Mouse (Mus musculus): ENCODE results near the gene Adamts17. TPM values are rescaled to one million over a fixed set of nuclear protein-coding genes. Genes with fewer than 3 reads are reported as not detected.

The Adamts17 gene
- total RNA-seq, 2 experiments from 2014 or later = 10.0 to 10.9 TPM

DNA sequence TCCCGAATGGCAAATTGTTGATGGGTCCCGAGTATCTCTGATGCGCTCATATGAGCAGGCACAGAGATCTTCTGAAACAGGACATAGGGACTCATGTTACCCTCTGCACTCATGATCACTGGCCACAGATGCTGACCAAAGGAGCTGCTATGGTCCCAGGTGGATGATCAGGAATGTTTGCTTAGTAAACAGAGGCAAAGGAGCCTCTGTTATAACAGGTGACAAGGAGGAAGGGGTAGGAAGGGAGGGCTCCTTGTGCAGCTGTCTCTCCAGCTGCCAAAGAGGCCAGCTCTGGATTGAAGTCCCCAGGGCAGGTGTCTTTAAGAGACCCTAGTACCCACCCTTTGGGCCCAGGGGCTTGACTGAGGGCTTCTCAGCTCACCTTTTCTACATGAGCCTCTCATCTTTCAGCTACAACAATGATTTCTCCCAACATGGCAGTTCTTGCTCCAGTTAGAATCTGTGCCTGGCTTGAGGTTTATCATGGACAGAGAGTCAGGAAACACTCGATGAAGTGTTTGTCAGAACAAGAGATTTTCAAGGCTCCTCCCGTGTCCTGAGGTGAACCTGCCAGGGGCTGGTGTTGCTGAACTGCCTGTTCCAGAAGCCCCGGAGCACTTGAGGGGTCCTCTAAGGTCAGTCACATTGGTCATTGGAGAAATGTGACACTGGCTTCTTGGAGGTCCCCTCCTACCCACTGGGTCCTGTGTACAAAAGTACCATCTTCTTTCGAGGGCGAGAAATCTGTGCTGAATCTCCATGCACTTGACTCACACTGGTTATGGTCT, 120.9 kb downstream of the Adamts17 start:
- intact Hi-C loops (cut with DNase I) = no loop called here
- no peak for DNase-seq (ENCODE audit: low spot score in 2 of 2)

DNA sequence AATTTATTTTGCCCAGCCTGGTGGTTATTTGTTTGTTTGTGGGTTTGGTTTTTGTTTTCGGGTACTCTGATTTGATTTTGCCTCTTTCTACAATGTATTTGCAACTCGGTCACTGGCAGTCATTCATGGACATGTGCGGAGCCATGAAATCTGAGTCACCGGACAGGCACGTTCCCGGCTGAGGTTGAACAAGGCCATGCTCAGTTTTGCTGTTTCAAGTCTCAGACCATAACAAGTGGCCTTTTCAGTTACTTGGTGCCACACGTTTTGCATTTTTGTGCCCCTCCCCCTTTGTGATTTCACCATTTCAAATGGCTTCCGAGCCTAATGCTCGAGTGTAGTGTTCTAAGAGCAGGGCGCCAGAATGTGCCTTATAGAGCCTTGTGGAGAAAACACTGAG, 123.2 kb downstream of the Adamts17 start:
- DNase-seq (ENCODE audit: low spot score in 2 of 2) = peak in 1 of 2 experiments; percentile 13
- intact Hi-C loops (cut with DNase I) = no loop called here

DNA sequence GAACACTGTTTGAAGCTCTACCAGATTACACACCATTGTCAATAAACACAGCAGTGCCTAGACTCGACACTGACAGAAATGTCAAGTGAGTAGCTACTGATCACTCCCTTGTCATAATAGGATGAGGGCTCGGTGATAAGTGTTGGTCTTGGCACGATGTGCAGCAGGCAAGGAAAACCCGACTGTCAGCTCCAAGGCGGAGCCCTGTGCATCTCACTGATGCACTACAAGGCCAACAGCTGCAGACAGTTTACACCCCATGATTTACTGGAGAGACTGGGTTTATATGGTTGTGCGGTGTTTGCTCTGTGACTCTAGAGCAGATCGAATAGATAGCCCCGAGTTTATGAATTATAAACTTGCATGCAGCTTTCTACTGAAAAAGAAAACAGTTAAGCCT, 124.0 kb downstream of the Adamts17 start:
- intact Hi-C loops (cut with DNase I) = no loop called here
- no peak for DNase-seq (ENCODE audit: low spot score in 2 of 2)

DNA sequence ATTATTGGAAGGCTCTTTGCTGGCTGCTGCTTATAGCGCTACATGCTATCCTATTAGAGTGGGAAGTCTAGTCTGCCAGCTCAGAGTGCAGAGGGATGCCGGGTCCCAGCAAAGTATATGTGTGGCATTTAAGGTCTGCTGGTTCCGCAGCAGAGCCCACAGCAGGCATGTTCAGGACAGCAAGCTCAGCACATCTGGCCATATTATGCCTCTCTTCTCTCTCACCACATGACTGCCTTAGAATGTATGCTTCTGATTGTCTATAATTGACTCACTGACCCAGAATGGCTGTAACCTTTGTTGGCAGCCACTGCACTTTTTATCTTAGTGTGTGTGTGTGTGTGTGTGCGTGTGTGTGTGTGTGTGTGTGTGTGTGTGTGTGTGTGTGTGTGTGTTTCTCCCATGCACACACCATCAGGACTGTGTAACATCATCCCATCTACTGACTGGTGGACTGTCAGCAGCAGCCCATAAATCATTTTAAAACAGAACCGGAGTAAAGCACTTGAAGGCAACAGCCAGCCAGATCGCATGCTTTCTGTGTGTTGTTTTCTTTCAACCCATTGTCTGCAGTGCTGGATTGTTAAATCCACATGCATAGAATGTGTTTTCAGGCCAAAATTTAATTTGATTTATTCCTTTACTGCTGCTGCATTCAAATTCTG, 127.1 kb downstream of the Adamts17 start:
- DNase-seq (ENCODE audit: low spot score in 2 of 2) = no peak
- intact Hi-C loops (cut with DNase I) = no loop called here

DNA sequence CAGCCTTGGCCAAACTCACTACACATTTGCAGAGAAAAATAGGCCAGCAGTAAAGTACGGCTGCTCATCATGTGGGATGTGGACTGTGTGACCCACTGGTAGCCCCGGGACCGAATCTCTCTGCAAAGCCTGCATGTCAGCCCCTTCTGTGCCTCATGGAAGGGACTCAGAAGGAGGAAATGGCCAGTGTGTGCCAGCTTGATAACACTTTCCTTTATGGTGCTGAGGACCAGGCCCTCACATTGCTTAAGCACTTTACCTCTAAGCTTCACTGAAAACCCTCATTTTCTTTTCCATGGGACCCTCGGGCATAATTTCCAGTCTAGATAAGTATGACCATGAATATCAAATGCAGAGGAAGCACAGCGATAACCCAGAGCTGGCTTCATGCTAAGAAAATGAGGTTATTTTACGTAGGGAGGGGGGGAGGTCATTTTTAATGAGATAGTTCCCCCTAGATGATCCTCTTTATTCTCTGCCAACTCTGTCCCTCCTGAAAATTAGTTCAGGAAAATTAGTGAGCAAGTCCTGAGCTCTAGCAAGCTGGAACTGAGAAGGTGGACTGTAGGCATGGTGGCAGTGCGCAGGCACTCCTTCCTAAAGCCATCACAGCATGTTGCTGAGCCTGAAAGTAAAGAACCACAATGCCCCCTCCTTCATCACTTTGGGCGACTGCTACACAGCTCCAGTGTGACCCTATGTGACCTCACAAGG, 127.8 kb downstream of the Adamts17 start:
- intact Hi-C loops (cut with DNase I) = no loop called here
- no peak for DNase-seq (ENCODE audit: low spot score in 2 of 2)

DNA sequence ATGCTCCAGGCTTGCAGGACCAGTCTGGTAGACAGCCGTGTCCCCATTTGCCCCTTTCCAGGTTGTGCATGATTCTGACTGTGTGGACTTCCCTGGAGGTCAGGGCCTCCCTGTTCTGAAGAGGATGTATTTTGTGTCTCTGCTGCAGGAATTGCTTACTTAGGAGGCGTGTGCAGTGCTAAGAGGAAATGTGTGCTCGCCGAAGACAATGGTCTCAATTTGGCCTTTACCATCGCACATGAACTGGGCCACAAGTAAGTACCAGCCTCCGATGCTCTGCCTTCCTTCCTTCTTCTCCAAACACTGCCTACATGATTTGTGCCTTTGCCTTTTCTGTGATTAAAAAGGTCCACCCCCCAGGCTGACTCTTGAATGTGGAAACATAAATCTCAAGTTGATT, 129.1 kb downstream of the Adamts17 start:
- DNase-seq (ENCODE audit: low spot score in 2 of 2) = no peak
- intact Hi-C loops (cut with DNase I) = no loop called here

- no peak for DNase-seq (ENCODE audit: low spot score in 2 of 2)
- intact Hi-C loops (cut with DNase I) = no loop called here
These were observed 129.7 kb downstream of the Adamts17 start for GRCm38 (mm10) chr7:66969199-66969598.

DNA sequence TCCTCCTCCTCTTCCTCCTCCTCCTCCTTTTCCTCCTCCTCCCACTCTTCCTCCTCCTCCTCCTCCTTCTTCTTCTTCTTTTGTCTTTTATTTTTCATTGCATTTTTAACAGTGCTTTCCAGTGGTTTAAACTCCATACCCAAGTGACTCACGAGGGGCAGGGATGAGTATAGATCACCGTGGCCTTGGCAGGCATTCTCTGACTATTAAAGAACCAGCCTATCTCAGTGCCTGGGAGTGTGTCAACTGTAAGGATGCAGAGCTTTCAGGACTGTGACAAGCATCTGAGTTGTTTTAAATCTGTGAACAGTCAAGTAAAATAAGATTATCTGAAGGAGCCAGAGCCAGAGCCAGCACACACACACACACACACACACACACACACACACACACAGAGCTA, 130.7 kb downstream of the Adamts17 start:
- intact Hi-C loops (cut with DNase I) = no loop called here

DNA sequence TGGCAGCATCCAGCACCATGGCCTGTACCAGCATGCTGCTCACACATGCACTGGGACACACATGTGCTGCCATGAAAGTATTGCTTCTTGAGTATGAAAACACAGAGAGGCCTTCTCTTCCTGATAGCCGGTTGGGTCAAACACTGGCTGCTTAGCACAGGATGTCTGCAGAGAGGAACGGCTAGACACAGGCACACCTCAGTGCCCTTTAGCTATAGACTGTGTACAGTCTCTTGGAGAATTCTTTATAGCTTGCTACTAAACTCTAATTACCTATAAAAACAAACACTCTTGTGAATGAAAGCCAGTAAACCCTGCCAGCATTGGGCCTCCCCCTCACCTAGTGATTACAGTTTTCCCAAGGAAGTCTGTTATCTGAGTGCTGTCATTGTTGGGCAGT, 131.4 kb downstream of the Adamts17 start:
- intact Hi-C loops (cut with DNase I) = no loop called here
- DNase-seq (ENCODE audit: low spot score in 2 of 2) = no peak

More for the DNA sequence above, 130.7 kb downstream of the Adamts17 start:
- DNase-seq (ENCODE audit: low spot score in 2 of 2) = no peak

- no peak for DNase-seq (ENCODE audit: low spot score in 2 of 2)
- intact Hi-C loops (cut with DNase I) = no loop called here
These were observed 135.3 kb downstream of the Adamts17 start for GRCm38 (mm10) chr7:66974859-66975258.

DNA sequence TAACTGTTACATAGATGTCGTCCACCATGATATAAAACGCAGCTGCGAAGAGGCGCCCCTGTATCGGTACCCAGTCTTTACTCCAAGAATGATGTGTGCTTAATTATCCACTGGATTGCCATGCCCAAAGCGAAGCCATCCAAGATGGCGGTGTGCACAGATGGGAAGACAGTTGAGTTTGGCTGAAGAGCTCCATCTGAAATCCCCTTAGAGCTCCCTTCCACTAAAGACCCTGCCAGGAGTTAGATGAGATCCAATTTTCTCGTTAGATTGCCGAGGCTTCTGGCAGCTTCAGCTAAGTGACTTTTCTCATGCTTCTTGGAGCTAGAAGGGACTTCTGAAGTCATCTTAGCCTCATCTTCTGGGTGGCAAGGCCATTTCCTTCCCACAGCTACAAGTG, 136.8 kb downstream of the Adamts17 start:
- intact Hi-C loops (cut with DNase I) = no loop called here
- DNase-seq (ENCODE audit: low spot score in 2 of 2) = no peak

GRCm38 (mm10) chr7:66981591-66981990, 142.1 kb downstream of the Adamts17 start:
- intact Hi-C loops (cut with DNase I) = no loop called here
- DNase-seq (ENCODE audit: low spot score in 2 of 2) = peak in 1 of 2 experiments; percentile 55

DNA sequence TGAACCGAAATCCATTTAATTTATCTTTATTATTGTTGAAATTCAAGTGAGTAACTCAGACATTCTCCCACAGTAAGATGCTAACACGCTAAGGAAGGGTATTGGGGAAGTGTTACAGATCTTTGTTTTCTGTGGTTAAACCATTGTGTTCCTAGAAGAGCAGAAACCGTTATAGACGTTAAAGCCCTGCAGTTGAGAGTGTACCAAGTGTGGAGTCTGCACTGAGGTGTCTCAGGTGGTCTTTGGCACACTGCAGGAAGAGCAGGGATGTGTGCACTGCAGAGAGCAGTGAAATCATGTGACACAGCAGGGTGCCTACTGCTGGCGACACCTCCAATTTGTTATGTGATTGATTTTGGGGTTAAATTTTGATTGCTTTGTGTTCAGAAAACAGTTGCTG, 142.5 kb downstream of the Adamts17 start:
- DNase-seq (ENCODE audit: low spot score in 2 of 2) = no peak
- intact Hi-C loops (cut with DNase I) = no loop called here

DNA sequence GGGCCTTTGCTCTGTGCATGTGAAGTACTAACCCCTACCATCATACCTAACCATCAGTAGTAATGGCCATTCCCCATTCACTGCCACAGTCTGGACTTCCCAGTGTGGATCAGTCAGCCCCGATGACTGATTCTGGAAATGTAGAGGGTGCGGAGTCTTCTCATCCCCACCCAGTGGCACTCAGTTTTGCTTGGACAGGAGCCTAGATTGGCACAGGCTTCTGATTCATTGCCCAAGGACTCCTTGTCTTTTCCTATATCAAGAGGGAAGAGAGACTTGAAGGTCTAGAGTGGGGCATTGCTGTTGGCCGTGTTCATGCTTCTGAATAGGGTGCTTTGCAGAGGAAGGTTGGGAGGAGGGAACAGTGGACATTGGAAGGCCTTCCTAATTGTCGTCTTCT, 148.1 kb downstream of the Adamts17 start:
- intact Hi-C loops (cut with DNase I) = loop anchor here (5.0 kb wide), 1 partner anchor 130 kb away; no protein-coding TSS in a partner anchor
- DNase-seq (ENCODE audit: low spot score in 2 of 2) = no peak

DNA sequence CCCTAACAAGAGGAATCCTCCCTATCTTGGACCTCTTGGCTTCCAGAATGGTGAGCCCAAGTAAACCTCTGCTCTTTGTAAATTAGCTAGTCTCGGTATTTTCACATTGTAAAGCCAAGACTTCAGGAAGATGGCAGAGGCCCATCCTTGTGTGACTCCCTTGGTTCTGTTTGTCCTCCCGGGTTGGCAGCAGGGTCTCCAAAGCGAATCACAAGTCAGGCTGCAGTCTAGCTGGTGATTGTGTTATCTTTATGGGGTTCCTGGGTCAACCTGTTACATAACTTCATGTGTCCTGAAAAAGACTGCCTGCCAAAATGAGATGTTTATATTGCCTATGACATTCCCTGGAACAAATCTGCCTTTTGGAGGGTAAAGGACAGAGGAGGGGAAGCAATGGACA, 148.9 kb downstream of the Adamts17 start:
- intact Hi-C loops (cut with DNase I) = loop anchor here (5.0 kb wide), 1 partner anchor 131 kb away; no protein-coding TSS in a partner anchor
- DNase-seq (ENCODE audit: low spot score in 2 of 2) = no peak

DNA sequence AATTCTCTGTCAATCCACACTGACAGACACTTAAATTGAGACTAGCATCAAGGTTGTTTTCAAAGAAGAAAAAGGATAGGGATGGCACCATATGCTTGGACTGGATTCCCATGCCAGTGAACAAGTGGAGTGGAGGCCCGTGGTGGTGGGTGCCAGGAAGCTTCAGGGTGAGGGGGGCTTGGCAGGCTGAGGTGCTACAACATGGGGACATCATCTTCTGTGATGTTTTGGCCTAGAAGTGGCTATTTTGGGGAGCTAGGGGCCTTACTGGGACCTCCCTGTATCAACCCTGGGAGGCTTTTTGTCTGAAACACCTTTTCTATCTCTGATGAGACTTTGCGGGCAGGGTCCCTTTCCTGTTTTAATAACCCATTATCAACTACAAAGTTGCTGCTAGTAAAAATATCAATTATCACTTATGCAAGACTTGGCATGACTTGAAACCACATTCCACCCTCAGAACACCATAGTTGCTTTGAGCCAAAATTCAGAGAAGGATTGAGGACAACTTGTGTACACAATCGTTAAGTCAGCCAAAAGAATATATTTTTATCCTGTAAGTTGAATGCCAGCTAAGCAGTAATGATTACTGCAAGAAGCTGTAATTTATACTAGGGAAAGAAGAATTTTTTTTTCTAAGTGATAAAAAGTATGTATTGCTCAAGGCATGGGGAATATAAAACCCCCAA, 150.0 kb downstream of the Adamts17 start:
- intact Hi-C loops (cut with DNase I) = loop anchor here (1.0 to 5.0 kb wide), 2 partner anchors 132 to 147 kb away; no protein-coding TSS in a partner anchor
- DNase-seq (ENCODE audit: low spot score in 2 of 2) = peak in 1 of 2 experiments; percentile 78

DNA sequence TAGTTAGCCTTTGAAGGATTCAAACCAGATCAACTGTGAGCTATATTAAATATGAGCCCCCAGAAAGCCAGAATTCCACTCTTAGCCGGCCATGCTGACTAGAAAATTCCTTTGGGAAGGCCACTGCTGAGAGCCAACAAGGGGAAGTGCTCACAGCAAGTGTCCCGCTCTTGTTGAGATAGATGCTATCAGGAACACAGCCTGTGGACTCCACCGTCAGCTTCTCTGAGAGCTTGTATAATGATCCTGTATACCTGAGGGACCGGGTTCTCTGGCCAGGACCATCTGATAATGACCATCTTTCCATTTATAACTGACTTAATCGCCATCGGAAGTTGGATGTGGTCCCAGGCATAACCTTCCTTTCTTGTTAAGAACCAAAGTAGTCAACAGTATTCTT, 159.3 kb downstream of the Adamts17 start:
- intact Hi-C loops (cut with DNase I) = no loop called here
- DNase-seq (ENCODE audit: low spot score in 2 of 2) = no peak

DNA sequence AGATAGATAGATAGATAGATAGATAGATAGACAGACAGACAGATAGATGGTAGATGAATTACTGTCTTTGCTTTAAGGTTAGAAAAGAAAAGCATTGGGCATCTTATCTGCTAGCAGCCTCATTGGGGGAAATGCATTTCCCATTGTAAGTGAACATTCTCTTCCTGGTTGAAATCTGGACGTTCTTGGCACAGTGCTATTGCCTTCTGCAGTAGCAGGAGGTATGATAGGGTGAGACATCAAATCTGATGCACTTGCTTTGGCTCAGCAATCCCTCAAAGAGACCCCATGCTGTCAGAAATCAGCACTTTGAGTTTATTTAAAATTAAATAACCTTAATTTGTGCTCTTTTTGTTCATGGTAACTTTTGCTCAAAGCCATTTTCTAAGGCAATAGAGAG, 164.1 kb downstream of the Adamts17 start:
- DNase-seq (ENCODE audit: low spot score in 2 of 2) = no peak

GRCm38 (mm10) chr7:67004220-67004619, 164.7 kb downstream of the Adamts17 start:
- no peak for DNase-seq (ENCODE audit: low spot score in 2 of 2)
- intact Hi-C loops (cut with DNase I) = no loop called here

More for the DNA sequence above, 164.1 kb downstream of the Adamts17 start:
- intact Hi-C loops (cut with DNase I) = no loop called here

GRCm38 (mm10) chr7:67009841-67010240, 170.3 kb downstream of the Adamts17 start:
- intact Hi-C loops (cut with DNase I) = no loop called here
- no peak for DNase-seq (ENCODE audit: low spot score in 2 of 2)

Measured in left cerebral cortex, postnatal 25 days (tissue).